Mouse (Mus musculus): ENCODE data around the gene Hps1. TPM values are rescaled to one million over a fixed set of nuclear protein-coding genes. Genes with fewer than 3 reads are reported as not detected.

Gene Hps1
- polyA plus RNA-seq, 1 experiment from 2014 or later: 14.5 TPM

- no peaks in the 10 kb centered on the region for H3K36me3 ChIP-seq (ENCODE audit: control insufficient read depth, insufficient read depth)
- H3K9me3 ChIP-seq (ENCODE audit: control insufficient read depth, low read length): no peaks in the 10 kb centered on the region
- H3K4me3 ChIP-seq (replicated peaks; ENCODE audit: low read length): no peak overlapping the region
- H3K27me3 ChIP-seq (replicated peaks; ENCODE audit: control insufficient read depth, insufficient read depth, low read length): no peaks in the 10 kb centered on the region
- no peak for ATAC-seq
- H3K4me1 ChIP-seq (replicated peaks; ENCODE audit: control insufficient read depth, insufficient read depth, low read length): no peaks in the 10 kb centered on the region
- H3K9ac ChIP-seq (replicated peaks; ENCODE audit: low read depth, low read length): no peak overlapping the region
- WGBS: 94% methylated on average over 4 of the region's 4 CpGs
- H3K4me2 ChIP-seq (ENCODE audit: low read length): no peak overlapping the region
- H3K27ac ChIP-seq (ENCODE audit: low read length): no peak overlapping the region
Measured at GRCm38 (mm10) chr19:42727424-42727823, 52.4 kb downstream of the Hps1 start.

GRCm38 (mm10) chr19:42726766-42727165, 53.0 kb downstream of the Hps1 start:
- Histone ChIP-seq H3K27ac (ENCODE audit: low read length) (no peak overlapping the region), H3K27me3 (replicated peaks; ENCODE audit: control insufficient read depth, insufficient read depth, low read length) (no peaks in the 10 kb centered on the region), H3K4me2 (ENCODE audit: low read length) (no peak overlapping the region), H3K4me3 (replicated peaks; ENCODE audit: low read length) (no peak overlapping the region), H3K36me3 (ENCODE audit: control insufficient read depth, insufficient read depth) (no peaks in the 10 kb centered on the region), H3K9me3 (ENCODE audit: control insufficient read depth, low read length) (no peaks in the 10 kb centered on the region), H3K4me1 (replicated peaks; ENCODE audit: control insufficient read depth, insufficient read depth, low read length) (no peaks in the 10 kb centered on the region), H3K9ac (replicated peaks; ENCODE audit: low read depth, low read length) (no peak overlapping the region)
- 88% methylated on average over 10 of the region's 10 CpGs for WGBS
- ATAC-seq: no peak

- Histone ChIP-seq H3K36me3 (ENCODE audit: control insufficient read depth, insufficient read depth) (no peaks in the 10 kb centered on the region), H3K4me2 (ENCODE audit: low read length) (no peak overlapping the region), H3K4me1 (replicated peaks; ENCODE audit: control insufficient read depth, insufficient read depth, low read length) (no peaks in the 10 kb centered on the region), H3K9me3 (ENCODE audit: control insufficient read depth, low read length) (no peaks in the 10 kb centered on the region), H3K27me3 (replicated peaks; ENCODE audit: control insufficient read depth, insufficient read depth, low read length) (no peaks in the 10 kb centered on the region), H3K27ac (ENCODE audit: low read length) (no peak overlapping the region), H3K9ac (replicated peaks; ENCODE audit: low read depth, low read length) (no peak overlapping the region), H3K4me3 (replicated peaks; ENCODE audit: low read length) (no peak overlapping the region)
- 90% methylated on average over 3 of the region's 3 CpGs for WGBS
- no peak for ATAC-seq
Measured at GRCm38 (mm10) chr19:42725973-42726350, 53.8 kb downstream of the Hps1 start.

- Histone ChIP-seq H3K36me3 (ENCODE audit: control insufficient read depth, insufficient read depth) (no peaks in the 10 kb centered on the region), H3K4me1 (replicated peaks; ENCODE audit: control insufficient read depth, insufficient read depth, low read length) (no peaks in the 10 kb centered on the region), H3K4me3 (replicated peaks; ENCODE audit: low read length) (no peak overlapping the region), H3K4me2 (ENCODE audit: low read length) (no peak overlapping the region), H3K27ac (ENCODE audit: low read length) (no peak overlapping the region), H3K27me3 (replicated peaks; ENCODE audit: control insufficient read depth, insufficient read depth, low read length) (no peaks in the 10 kb centered on the region), H3K9ac (replicated peaks; ENCODE audit: low read depth, low read length) (no peak overlapping the region), H3K9me3 (ENCODE audit: control insufficient read depth, low read length) (no peaks in the 10 kb centered on the region)
- no peak for ATAC-seq
- WGBS: 82% methylated on average over 16 of the region's 16 CpGs
Measured at GRCm38 (mm10) chr19:42725056-42725972, 54.5 kb downstream of the Hps1 start.

- Histone ChIP-seq H3K4me2 (ENCODE audit: low read length) (no peak overlapping the region), H3K27me3 (replicated peaks; ENCODE audit: control insufficient read depth, insufficient read depth, low read length) (no peaks in the 10 kb centered on the region), H3K4me1 (replicated peaks; ENCODE audit: control insufficient read depth, insufficient read depth, low read length) (no peaks in the 10 kb centered on the region), H3K27ac (ENCODE audit: low read length) (no peak overlapping the region), H3K4me3 (replicated peaks; ENCODE audit: low read length) (no peak overlapping the region), H3K36me3 (ENCODE audit: control insufficient read depth, insufficient read depth) (no peaks in the 10 kb centered on the region), H3K9ac (replicated peaks; ENCODE audit: low read depth, low read length) (no peak overlapping the region), H3K9me3 (ENCODE audit: control insufficient read depth, low read length) (no peaks in the 10 kb centered on the region)
- WGBS: 69% methylated on average over 6 of the region's 6 CpGs
- no peak for ATAC-seq
Measured at GRCm38 (mm10) chr19:42723302-42723701, 56.5 kb downstream of the Hps1 start.

- Histone ChIP-seq H3K9me3 (ENCODE audit: control insufficient read depth, low read length) (no peaks in the 10 kb centered on the region), H3K9ac (replicated peaks; ENCODE audit: low read depth, low read length) (no peak overlapping the region), H3K4me3 (replicated peaks; ENCODE audit: low read length) (no peak overlapping the region), H3K27me3 (replicated peaks; ENCODE audit: control insufficient read depth, insufficient read depth, low read length) (no peaks in the 10 kb centered on the region), H3K4me1 (replicated peaks; ENCODE audit: control insufficient read depth, insufficient read depth, low read length) (peaks cover 5% of the 10 kb centered on the region), H3K4me2 (ENCODE audit: low read length) (no peak overlapping the region), H3K27ac (ENCODE audit: low read length) (no peak overlapping the region), H3K36me3 (ENCODE audit: control insufficient read depth, insufficient read depth) (no peaks in the 10 kb centered on the region)
- no peak for ATAC-seq
- WGBS: 16% methylated on average over 2 of the region's 2 CpGs
Measured at GRCm38 (mm10) chr19:42722500-42722899, 57.3 kb downstream of the Hps1 start.

GRCm38 (mm10) chr19:42718101-42718500, 61.7 kb downstream of the Hps1 start:
- Histone ChIP-seq H3K4me1 (replicated peaks; ENCODE audit: control insufficient read depth, insufficient read depth, low read length) (peaks cover 10% of the 10 kb centered on the region), H3K27ac (ENCODE audit: low read length) (no peak overlapping the region), H3K4me3 (replicated peaks; ENCODE audit: low read length) (no peak overlapping the region), H3K9me3 (ENCODE audit: control insufficient read depth, low read length) (no peaks in the 10 kb centered on the region), H3K36me3 (ENCODE audit: control insufficient read depth, insufficient read depth) (no peaks in the 10 kb centered on the region), H3K4me2 (ENCODE audit: low read length) (no peak overlapping the region), H3K9ac (replicated peaks; ENCODE audit: low read depth, low read length) (no peak overlapping the region), H3K27me3 (replicated peaks; ENCODE audit: control insufficient read depth, insufficient read depth, low read length) (no peaks in the 10 kb centered on the region)
- no peak for ATAC-seq
- 40% methylated on average over 3 of the region's 3 CpGs for WGBS

- Histone ChIP-seq H3K36me3 (ENCODE audit: control insufficient read depth, insufficient read depth) (no peaks in the 10 kb centered on the region), H3K4me1 (replicated peaks; ENCODE audit: control insufficient read depth, insufficient read depth, low read length) (peaks cover 10% of the 10 kb centered on the region), H3K9me3 (ENCODE audit: control insufficient read depth, low read length) (no peaks in the 10 kb centered on the region), H3K27ac (ENCODE audit: low read length) (no peak overlapping the region), H3K9ac (replicated peaks; ENCODE audit: low read depth, low read length) (no peak overlapping the region), H3K4me3 (replicated peaks; ENCODE audit: low read length) (no peak overlapping the region), H3K27me3 (replicated peaks; ENCODE audit: control insufficient read depth, insufficient read depth, low read length) (no peaks in the 10 kb centered on the region), H3K4me2 (ENCODE audit: low read length) (no peak overlapping the region)
- 63% methylated on average over 5 of the region's 5 CpGs for WGBS
- ATAC-seq: no peak
Measured at GRCm38 (mm10) chr19:42717668-42718067, 62.1 kb downstream of the Hps1 start.

- Histone ChIP-seq H3K9me3 (ENCODE audit: control insufficient read depth, low read length) (no peaks in the 10 kb centered on the region), H3K4me1 (replicated peaks; ENCODE audit: control insufficient read depth, insufficient read depth, low read length) (peaks cover 10% of the 10 kb centered on the region), H3K4me2 (ENCODE audit: low read length) (no peak overlapping the region), H3K27ac (ENCODE audit: low read length) (no peak overlapping the region), H3K4me3 (replicated peaks; ENCODE audit: low read length) (no peak overlapping the region), H3K27me3 (replicated peaks; ENCODE audit: control insufficient read depth, insufficient read depth, low read length) (no peaks in the 10 kb centered on the region), H3K36me3 (ENCODE audit: control insufficient read depth, insufficient read depth) (no peaks in the 10 kb centered on the region), H3K9ac (replicated peaks; ENCODE audit: low read depth, low read length) (no peak overlapping the region)
- no peak for ATAC-seq
- 64% methylated on average over 7 of the region's 7 CpGs for WGBS
Measured at GRCm38 (mm10) chr19:42716507-42716906, 63.3 kb downstream of the Hps1 start.
